Mouse (Mus musculus): ENCODE data around the gene Brms1l. TPM values are rescaled to one million over a fixed set of nuclear protein-coding genes. Genes with fewer than 3 reads are reported as not detected.

Brms1l gene
- polyA plus RNA-seq, 1 experiment from 2014 or later, result 26.9 TPM

- no peak overlapping the region for H3K27ac ChIP-seq
- H3K27me3 ChIP-seq (ENCODE audit: insufficient read depth, low read length), result no peaks in the 10 kb centered on the region
- 37% methylated on average over 3 of the region's 3 CpGs for WGBS
- TF ChIP-seq CTCF (IDR thresholded peaks at IDR 0.05; ENCODE audit: low read depth), result no peak
- H3K9me3 ChIP-seq (replicated peaks; ENCODE audit: low read length), result no peaks in the 10 kb centered on the region
- no peaks in the 10 kb centered on the region for H3K4me1 ChIP-seq (replicated peaks; ENCODE audit: insufficient read depth, low read length)
- no peak overlapping the region for H3K4me3 ChIP-seq (replicated peaks; ENCODE audit: low read depth, low read length)
- ATAC-seq (replicated peaks; ENCODE audit: low FRiP score, low read depth) (no peak), DNase-seq (ENCODE audit: low spot score) (peak; percentile 33)
- H3K36me3 ChIP-seq (ENCODE audit: insufficient read depth, low read length), result no peaks in the 10 kb centered on the region
- H3K4me2 ChIP-seq (ENCODE audit: low read length), result no peak overlapping the region
- H3K9ac ChIP-seq (ENCODE audit: low read depth, low read length), result no peak overlapping the region
These were observed 31.1 kb upstream of the Brms1l start for GRCm38 (mm10) chr12:55805035-55805434.

DNA sequence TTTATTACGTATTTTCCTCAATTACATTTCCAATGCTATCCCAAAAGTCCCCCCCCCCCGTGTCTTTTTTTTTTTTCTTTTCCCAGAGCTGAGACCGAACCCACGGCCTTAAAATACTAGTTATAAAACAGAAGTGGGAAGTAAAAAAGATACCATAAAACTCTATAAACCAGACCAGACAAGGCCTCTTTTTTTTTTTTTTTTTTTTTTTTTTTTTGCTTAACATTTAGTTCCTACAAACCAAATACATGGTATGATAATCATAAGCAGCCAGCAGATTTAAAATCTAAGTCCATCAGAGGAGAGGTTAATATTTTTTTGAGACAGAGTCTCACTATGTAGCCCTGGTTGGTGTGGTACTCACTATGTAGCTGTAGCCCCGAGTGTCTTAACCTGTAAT, 19.6 kb upstream of the Brms1l start:
- ATAC-seq (replicated peaks; ENCODE audit: low FRiP score, low read depth) (no peak), DNase-seq (ENCODE audit: low spot score) (no peak)
- WGBS, result 65% methylated on average over 5 of the region's 5 CpGs

GRCm38 (mm10) chr12:55820119-55820660, 15.9 kb upstream of the Brms1l start:
- Histone ChIP-seq H3K36me3 (ENCODE audit: insufficient read depth, low read length) (no peaks in the 10 kb centered on the region), H3K4me2 (ENCODE audit: low read length) (peak overlapping the region; percentile 79), H3K27ac (peak overlapping the region; percentile 95), H3K4me3 (replicated peaks; ENCODE audit: low read depth, low read length) (peak overlapping the region; percentile 93), H3K9ac (ENCODE audit: low read depth, low read length) (peak overlapping the region; percentile 94), H3K9me3 (replicated peaks; ENCODE audit: low read length) (no peaks in the 10 kb centered on the region), H3K27me3 (ENCODE audit: insufficient read depth, low read length) (no peaks in the 10 kb centered on the region), H3K4me1 (replicated peaks; ENCODE audit: insufficient read depth, low read length) (no peaks in the 10 kb centered on the region; the same call in 1 of the 2 replicates)
- ATAC-seq (replicated peaks; ENCODE audit: low FRiP score, low read depth), result no peak; the same call in 1 of the 2 replicates
- WGBS, result 2% methylated on average over 31 of the region's 35 CpGs
- TF ChIP-seq CTCF (IDR thresholded peaks at IDR 0.05; ENCODE audit: low read depth), result no peak
- peak; percentile 36 for DNase-seq (ENCODE audit: low spot score)

More for the DNA sequence above, 19.6 kb upstream of the Brms1l start:
- H3K9ac ChIP-seq (ENCODE audit: low read depth, low read length), result no peak overlapping the region
- no peak overlapping the region for H3K4me2 ChIP-seq (ENCODE audit: low read length)
- no peaks in the 10 kb centered on the region for H3K9me3 ChIP-seq (replicated peaks; ENCODE audit: low read length)
- no peaks in the 10 kb centered on the region for H3K36me3 ChIP-seq (ENCODE audit: insufficient read depth, low read length)
- no peaks in the 10 kb centered on the region; the same call in 1 of the 2 replicates for H3K4me1 ChIP-seq (replicated peaks; ENCODE audit: insufficient read depth, low read length)
- no peak overlapping the region for H3K27ac ChIP-seq
- H3K4me3 ChIP-seq (replicated peaks; ENCODE audit: low read depth, low read length), result no peak overlapping the region
- H3K27me3 ChIP-seq (ENCODE audit: insufficient read depth, low read length), result no peaks in the 10 kb centered on the region
- no peak for TF ChIP-seq CTCF (IDR thresholded peaks at IDR 0.05; ENCODE audit: low read depth)

- no peaks in the 10 kb centered on the region for H3K36me3 ChIP-seq (ENCODE audit: insufficient read depth, low read length)
- peak within 1 kb of the TSS; percentile 95 for H3K27ac ChIP-seq
- peak within 1 kb of the TSS; percentile 94 for H3K9ac ChIP-seq (ENCODE audit: low read depth, low read length)
- peak; percentile 97 for ATAC-seq (replicated peaks; ENCODE audit: low FRiP score, low read depth)
- DNase-seq (ENCODE audit: low spot score), result peak; percentile 95
- H3K4me3 ChIP-seq (replicated peaks; ENCODE audit: low read depth, low read length), result peak within 1 kb of the TSS; percentile 93
- H3K4me1 ChIP-seq (replicated peaks; ENCODE audit: insufficient read depth, low read length), result no peaks in the 10 kb centered on the region; the same call in 1 of the 2 replicates
- no peaks in the 10 kb centered on the region for H3K9me3 ChIP-seq (replicated peaks; ENCODE audit: low read length)
- H3K27me3 ChIP-seq (ENCODE audit: insufficient read depth, low read length), result no peaks in the 10 kb centered on the region
- 0% methylated on average over 56 of the region's 78 CpGs for WGBS
- peak within 1 kb of the TSS; percentile 79 for H3K4me2 ChIP-seq (ENCODE audit: low read length)
- TF ChIP-seq CTCF (IDR thresholded peaks at IDR 0.05; ENCODE audit: low read depth), result peak; percentile 53
These were observed 15.3 kb upstream of the Brms1l start, which contains the start of gene Ralgapa1 for GRCm38 (mm10) chr12:55820661-55821314. Ralgapa1 (minus strand) TSS chr12:55821167.

DNA sequence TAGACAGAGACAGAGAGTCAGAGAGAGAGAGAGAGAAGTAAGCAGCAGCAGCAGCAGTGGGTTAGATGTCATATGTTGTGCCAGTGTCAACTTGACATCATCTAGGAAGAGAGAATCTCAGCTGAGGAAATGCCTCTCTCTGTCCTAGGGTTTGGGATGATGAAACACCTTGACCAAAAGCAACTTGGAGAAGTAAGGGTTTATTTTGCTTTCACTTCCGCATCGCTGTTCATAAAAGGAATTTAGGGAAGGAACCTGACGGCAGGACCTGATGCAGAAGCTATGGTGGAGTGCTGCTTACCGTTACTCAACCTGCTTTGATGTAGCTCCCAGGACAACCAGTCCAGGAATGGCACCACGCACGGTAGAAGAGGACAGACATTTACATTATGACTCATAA, 12.1 kb upstream of the Brms1l start:
- Histone ChIP-seq H3K4me3 (replicated peaks; ENCODE audit: low read depth, low read length) (no peak overlapping the region), H3K27ac (no peak overlapping the region), H3K36me3 (ENCODE audit: insufficient read depth, low read length) (no peaks in the 10 kb centered on the region), H3K9me3 (replicated peaks; ENCODE audit: low read length) (no peaks in the 10 kb centered on the region), H3K4me1 (replicated peaks; ENCODE audit: insufficient read depth, low read length) (no peaks in the 10 kb centered on the region; the same call in 1 of the 2 replicates), H3K4me2 (ENCODE audit: low read length) (no peak overlapping the region), H3K9ac (ENCODE audit: low read depth, low read length) (no peak overlapping the region), H3K27me3 (ENCODE audit: insufficient read depth, low read length) (no peaks in the 10 kb centered on the region)
- no peak for TF ChIP-seq CTCF (IDR thresholded peaks at IDR 0.05; ENCODE audit: low read depth)
- no peak for DNase-seq (ENCODE audit: low spot score)
- no peak for ATAC-seq (replicated peaks; ENCODE audit: low FRiP score, low read depth)
- WGBS, result 83% methylated on average over 6 of the region's 6 CpGs

- H3K4me2 ChIP-seq (ENCODE audit: low read length), result no peak overlapping the region
- H3K27me3 ChIP-seq (ENCODE audit: insufficient read depth, low read length), result no peaks in the 10 kb centered on the region
- ATAC-seq (replicated peaks; ENCODE audit: low FRiP score, low read depth) (no peak), DNase-seq (ENCODE audit: low spot score) (no peak)
- no peaks in the 10 kb centered on the region for H3K9me3 ChIP-seq (replicated peaks; ENCODE audit: low read length)
- H3K4me3 ChIP-seq (replicated peaks; ENCODE audit: low read depth, low read length), result no peak overlapping the region
- no peak; the same call in 1 of the 2 replicates for TF ChIP-seq CTCF (IDR thresholded peaks at IDR 0.05; ENCODE audit: low read depth)
- H3K27ac ChIP-seq, result no peak overlapping the region
- WGBS, result 86% methylated on average over 2 of the region's 2 CpGs
- no peaks in the 10 kb centered on the region for H3K4me1 ChIP-seq (replicated peaks; ENCODE audit: insufficient read depth, low read length)
- H3K36me3 ChIP-seq (ENCODE audit: insufficient read depth, low read length), result no peaks in the 10 kb centered on the region
- no peak overlapping the region for H3K9ac ChIP-seq (ENCODE audit: low read depth, low read length)
These were observed 10.6 kb upstream of the Brms1l start for GRCm38 (mm10) chr12:55825537-55825936.

Measured in kidney, postnatal 0 days (tissue).